Mouse (Mus musculus): Measurements from ENCODE around the gene Gm44790.

GRCm38 (mm10) chr6:86479311-86479710 is 52.9 kb downstream of the Gm44790 start:
- TF ChIP-seq CTCF (conservative IDR thresholded peaks at IDR 0.05; ENCODE audit: insufficient read depth, insufficient read length, low read depth, low read length) (no peak), POLR2A (IDR thresholded peaks at IDR 0.05; ENCODE audit: low read depth, low read length) (no peak)
